Mouse (Mus musculus) neutrophil, adult 5-6 weeks (primary cell): ENCODE measurements at regions not wholly inside any gene's neighbourhood (a gene's known extent, or its start where the extent isn't known, plus 50 kb on each side); places are given as distances from the start of the nearest gene placed in this dataset.

Experiments used
- ATAC-seq: fragments of 151-379, 151-347 bp; 2 replicates; pipeline ENCODE4 v1.8.0; 2017; ENCODE audit warnings: mild to moderate bottlenecking, moderate TSS enrichment; ENCODE audit not compliant: insufficient number of reproducible peaks, poor library complexity, low FRiP score, severe bottlenecking; ENCODE audit errors: extremely low read depth

- no peak for ATAC-seq
These were observed 163.9 kb downstream of the Ptprc start for GRCm38 (mm10) chr1:138011581-138011980.

DNA sequence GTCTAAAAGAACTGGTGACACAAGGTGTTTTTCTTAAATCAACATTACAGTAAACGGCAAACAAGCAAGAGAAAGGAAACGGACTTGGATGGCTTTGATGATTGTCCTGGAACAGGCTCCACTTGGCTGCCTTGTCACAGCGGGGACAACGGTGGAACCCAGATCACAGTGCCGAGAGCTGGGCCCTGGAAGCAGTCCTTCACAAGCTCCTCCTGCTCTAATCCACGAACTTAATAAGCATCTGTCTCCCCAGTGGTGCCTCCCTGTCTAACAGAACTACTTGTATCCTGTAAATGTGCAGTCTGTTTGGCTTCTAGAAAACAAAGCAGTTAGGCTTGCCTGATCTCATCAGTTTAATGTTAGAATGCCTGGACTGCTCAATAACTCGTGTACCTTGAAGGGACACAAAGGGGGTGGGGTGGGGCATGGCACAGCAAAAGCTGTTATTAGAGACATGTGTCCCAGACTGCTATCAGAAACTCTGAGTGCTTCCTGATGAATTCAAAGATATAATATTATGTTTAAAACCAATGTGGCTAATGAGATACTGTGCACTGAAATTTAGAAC, 164.5 kb downstream of the Ptprc start:
- no peak for ATAC-seq

DNA sequence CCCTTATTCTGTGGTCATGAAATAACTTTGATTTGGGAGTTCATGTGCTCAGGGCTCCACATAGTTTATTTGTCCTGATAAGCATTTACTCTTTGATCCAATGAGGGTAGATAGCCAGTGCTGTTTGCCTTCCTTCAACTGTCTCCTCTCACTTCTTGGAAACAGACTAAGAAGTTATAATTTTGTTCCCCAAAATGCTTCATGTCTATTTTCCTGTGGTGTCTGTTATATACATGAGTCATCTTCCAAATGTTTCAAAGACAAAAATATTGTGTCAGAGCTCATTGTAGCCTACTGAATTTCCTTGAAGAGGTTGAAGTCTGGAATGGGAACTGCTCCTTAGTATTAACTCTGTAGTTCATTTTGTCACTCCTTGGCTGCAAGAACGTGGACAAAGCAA, 168.7 kb downstream of the Ptprc start:
- ATAC-seq, result no peak

GRCm38 (mm10) chr1:138004319-138004718, 171.2 kb downstream of the Ptprc start:
- ATAC-seq, result no peak

DNA sequence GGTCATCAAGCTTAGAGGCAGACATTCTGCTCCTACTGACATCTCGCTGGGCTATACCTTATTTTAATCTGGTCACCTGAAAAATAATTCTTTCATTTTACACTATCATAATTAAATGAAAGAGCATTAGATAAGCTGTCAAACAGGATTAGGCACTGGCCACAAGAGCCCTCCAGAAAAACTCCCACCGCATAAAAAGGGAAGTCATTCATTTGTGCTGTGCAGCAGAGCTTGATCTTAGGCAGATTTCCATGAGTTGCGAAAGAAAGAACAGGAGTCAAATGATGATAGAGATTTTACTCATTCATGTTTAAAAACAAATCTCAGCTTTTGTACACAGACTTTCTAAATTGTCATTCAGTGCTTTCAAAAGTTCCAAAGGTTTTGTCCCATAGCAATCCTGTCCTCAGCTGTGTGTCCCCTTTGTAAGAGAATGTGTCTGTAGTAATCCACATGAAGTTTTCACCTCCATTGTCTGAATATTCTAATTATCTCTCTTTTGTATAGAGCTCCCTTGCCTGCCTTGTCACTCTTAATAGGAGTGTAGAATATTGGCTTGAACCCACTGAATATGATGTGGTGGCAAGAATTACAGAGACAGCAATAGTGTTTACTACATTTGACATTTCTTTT, 176.1 kb downstream of the Ptprc start:
- no peak for ATAC-seq

DNA sequence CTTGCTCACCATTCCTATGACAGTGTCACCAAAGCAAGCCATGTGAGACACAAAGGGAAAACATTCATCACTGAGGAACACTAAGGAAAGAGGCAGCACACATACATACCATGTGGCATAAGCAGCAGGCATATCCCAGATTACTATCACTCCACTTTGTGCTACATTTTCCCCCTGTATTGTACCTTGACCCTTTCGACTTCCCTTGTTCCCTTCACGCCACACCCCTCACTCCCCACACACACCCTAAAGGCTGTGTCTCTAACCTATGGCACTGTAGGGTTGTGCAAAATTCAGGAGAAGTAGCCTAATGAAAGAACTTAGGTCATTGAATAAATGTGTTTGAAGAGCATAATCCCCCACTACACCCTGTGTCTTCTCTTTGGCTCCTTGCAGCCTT, 179.5 kb downstream of the Ptprc start:
- ATAC-seq, result no peak

DNA sequence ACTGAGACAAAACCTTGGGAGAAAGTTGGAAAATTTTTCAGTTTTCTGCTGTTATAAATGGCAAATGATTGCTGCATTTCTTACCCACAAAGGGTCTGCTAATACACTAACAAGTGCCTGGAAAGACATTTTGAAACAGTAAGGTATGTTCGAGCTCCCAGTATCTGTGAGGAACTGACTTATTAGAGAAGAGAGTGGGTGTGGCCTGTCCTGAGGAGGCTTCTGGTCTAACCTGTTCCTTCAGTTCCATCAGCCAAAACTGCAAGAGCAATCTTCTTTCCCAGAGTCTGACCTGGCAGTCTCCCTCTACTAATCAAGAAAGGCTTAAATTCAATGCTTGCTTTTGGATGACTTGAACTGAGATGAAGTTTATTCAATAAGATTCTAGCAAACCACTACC, 183.6 kb downstream of the Ptprc start:
- ATAC-seq, result no peak

DNA sequence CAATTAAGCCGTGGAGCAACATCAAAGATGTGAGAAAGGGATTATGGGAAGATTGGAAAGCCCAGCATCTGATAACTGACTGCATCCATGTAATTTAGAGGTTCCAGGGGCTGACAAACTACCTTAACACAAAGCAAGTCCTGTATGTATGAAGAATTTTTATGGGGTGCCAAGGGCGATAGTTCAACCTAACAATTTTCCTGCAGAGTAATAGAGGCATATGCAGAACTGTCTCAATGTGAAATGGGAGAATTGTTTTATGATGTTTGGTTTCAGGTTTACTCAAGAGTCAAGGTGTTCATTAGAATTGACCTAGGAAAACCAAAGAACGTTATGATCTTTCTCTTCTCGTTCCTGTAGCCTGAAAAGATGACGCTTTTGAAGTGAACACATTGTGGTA, 184.1 kb downstream of the Ptprc start:
- ATAC-seq, result no peak

GRCm38 (mm10) chr1:137973406-137973805, 202.1 kb downstream of the Ptprc start:
- no peak for ATAC-seq

- no peak for ATAC-seq
These were observed 202.7 kb downstream of the Ptprc start for GRCm38 (mm10) chr1:137972620-137973350.

DNA sequence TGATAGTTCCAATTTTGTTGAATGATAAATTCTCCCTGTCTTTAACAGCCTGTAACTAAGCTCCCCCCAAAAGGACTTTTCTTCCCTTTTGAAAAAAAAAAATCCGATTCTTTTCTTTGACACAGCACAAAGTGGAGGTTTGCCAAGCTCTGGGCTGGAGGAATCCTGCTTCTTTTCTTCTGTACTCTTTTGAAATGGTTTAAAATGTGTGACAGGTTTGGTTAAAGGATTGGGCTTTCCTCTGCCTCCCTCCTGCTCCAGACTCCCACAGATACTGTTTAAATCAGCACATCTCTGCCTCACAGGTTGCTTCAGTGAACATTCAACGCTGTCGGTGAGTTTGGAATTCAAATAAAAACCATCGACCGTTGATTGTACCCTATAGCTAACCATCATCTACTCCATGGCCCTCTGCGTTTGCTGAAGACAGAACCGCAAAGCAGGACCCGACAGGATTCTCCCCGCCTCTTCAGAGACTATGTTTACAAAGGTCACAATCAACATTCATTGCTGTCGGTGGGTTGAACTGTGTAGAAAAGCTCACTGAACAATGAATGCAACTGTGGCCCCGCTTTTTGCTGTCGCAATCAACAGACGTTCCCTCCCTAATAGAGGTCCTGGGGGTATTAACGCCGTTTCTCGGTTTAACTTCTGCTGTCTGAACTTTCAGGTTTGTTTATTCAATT, 209.2 kb downstream of the Ptprc start:
- no peak for ATAC-seq

GRCm38 (mm10) chr1:137963656-137964055, 211.9 kb downstream of the Ptprc start:
- no peak for ATAC-seq

DNA sequence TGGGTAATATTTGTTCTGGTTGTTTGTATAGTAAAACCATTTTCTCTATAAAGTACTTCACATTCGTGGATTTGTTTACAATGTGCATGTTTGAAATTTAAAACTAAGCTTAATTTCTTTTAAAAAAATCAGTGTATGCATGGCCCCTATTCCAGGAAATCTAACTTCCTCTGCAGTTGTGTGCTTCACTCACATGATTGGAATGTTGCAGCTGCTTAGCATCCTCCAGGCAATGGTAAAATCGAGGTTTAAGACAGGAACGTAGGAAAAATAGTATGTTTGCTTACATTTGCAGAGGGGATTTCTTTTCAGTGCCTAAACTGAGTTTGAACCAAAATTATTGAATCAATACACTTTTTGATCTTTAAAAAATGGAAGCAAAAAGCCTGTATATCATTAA, 217.5 kb downstream of the Ptprc start:
- no peak for ATAC-seq

GRCm38 (mm10) chr1:137955993-137956392, 219.5 kb downstream of the Ptprc start:
- ATAC-seq, result no peak

- ATAC-seq, result no peak
These were observed 220.4 kb downstream of the Ptprc start for GRCm38 (mm10) chr1:137955139-137955538.

DNA sequence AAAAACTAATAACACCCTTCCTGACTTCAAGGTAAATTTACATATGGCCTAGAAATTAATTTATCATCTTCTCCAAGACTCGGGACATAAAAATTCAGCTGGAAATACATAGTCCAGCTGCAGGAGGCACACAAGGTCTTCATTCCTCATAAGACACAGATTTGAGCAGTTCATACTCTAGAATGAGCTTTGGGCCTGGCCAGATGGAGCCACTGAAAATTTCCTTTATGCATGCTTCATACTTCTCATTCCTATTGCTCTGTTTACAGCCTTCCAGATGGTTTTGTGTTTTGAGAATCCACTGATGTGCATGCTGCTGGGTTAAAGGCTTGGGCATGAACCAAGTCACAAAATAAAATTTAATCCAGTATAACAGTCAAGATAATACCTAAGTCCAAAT, 222.1 kb downstream of the Ptprc start:
- ATAC-seq, result no peak

DNA sequence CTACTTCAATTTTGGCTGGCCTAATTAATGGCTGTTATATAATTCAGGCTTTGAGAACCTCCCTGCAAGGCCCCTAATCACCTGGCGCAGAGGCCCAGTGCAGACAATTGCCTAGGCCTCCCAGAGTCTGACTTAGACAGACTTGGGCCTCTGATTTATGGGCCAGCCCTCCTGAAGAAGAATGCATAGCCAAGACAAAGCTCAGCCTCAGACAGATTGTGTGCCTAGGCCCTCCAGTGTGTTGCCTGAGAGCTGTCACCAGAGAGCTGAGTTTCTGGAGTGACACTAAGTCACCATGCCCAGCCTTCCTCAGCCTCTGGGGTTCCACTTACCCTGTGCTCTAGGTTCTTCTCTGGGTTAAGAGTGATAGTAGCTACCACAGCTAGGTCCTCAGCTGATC, 222.7 kb downstream of the Ptprc start:
- ATAC-seq, result no peak

- ATAC-seq, result no peak
These were observed 227.6 kb downstream of the Ptprc start for GRCm38 (mm10) chr1:137947900-137948299.

DNA sequence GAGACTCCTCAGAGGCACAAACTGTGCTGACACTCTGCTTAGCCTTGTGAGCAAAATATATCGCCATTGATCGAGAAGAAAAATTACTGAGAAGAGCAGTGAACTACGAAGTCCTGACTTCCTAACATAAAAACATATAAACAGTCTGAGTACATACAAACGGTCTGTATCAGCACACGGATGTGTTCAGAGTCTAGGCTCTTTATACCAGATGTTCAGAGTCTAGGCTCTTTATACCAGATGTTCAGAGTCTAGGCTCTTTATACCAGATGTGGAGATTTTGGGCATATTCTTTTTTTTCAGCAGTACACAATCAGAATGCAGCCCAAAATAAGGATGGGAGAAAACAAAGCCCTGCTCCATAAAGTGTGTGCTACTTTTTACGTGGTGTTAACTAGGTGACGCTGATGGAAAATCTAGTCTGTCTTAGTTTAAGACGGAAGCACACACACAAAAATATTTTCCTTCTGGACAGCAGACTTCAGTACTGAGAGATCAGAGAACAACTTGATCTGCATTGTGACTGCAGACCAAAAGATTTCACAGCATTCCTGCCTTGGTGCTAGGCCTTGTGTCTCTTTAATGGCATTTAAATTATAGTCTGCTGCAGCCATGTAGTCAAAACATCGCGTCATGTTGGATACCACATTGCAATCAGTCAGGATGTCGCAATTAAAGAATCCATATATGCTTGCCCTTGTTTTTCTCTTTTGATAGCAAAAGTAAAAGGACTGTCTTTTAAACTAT, 233.6 kb downstream of the Ptprc start:
- no peak for ATAC-seq
